Mouse (Mus musculus) lung, postnatal 0 days (tissue): ENCODE measurements around the gene Smdt1.

Experiments used
- CTCF ChIP-seq: IDR thresholded peaks from 2 replicates; pipeline ENCODE4 v1.5.1; 2016; ENCODE audit warnings: antibody characterized with exemption, mild to moderate bottlenecking
- EP300 ChIP-seq: IDR thresholded peaks from 2 replicates; pipeline ENCODE4 v1.6.1; 2016; ENCODE audit warnings: antibody characterized with exemption, mild to moderate bottlenecking, control low read depth

- TF ChIP-seq CTCF = no peak
- TF ChIP-seq EP300 = no peak
Observed at GRCm38 (mm10) chr15:82379871-82380713, 41.3 kb downstream of the Smdt1 start, which contains the start of gene Cyp2d22.
